Mouse (Mus musculus) embryonic facial prominence, embryonic 15.5 days (tissue): Measurements from ENCODE around the gene Olfr1095. TPM values are rescaled to one million over a fixed set of nuclear protein-coding genes. Genes with fewer than 3 reads are reported as not detected.

ENCODE experiments used
- ATAC-seq: fragments of 200-750 bp; cut with Nextera tagmentation; 2 replicates; pipeline ENCODE4 v1.8.0; 2017; ENCODE audit warnings: low read depth, moderate TSS enrichment; ENCODE audit not compliant: insufficient number of reproducible peaks, low FRiP score, low TSS enrichment
- H3K27ac ChIP-seq: fragments of 300-500 bp; sonication (generic); replicated peaks from 2 replicates; pipeline ENCODE4 v1.5.1; 2015; ENCODE audit warnings: mild to moderate bottlenecking, inconsistent platforms
- H3K27me3 ChIP-seq: fragments of 300-500 bp; sonication (generic); 2 replicates; pipeline ENCODE4 v1.6.1; 2015; ENCODE audit warnings: inconsistent platforms
- H3K36me3 ChIP-seq: fragments of 300-500 bp; sonication (generic); 2 replicates; pipeline ENCODE4 v1.6.1; 2015; ENCODE audit warnings: mild to moderate bottlenecking, inconsistent platforms
- H3K4me1 ChIP-seq: fragments of 300-500 bp; sonication (generic); 2 replicates; pipeline ENCODE4 v1.6.1; 2015; ENCODE audit warnings: inconsistent platforms
- H3K4me2 ChIP-seq: fragments of 300-500 bp; sonication (generic); replicated peaks from 2 replicates; pipeline ENCODE4 v1.6.1; 2015; ENCODE audit warnings: mild to moderate bottlenecking, inconsistent platforms
- H3K4me3 ChIP-seq: fragments of 300-500 bp; sonication (generic); replicated peaks from 2 replicates; pipeline ENCODE4 v1.5.1; 2015; ENCODE audit warnings: mild to moderate bottlenecking, inconsistent platforms
- H3K9ac ChIP-seq: fragments of 300-500 bp; sonication (generic); 2 replicates; pipeline ENCODE4 v1.6.1; 2015; ENCODE audit warnings: inconsistent platforms
- H3K9me3 ChIP-seq: fragments of 300-500 bp; sonication (generic); replicated peaks from 2 replicates; pipeline ENCODE4 v1.6.1; 2016; ENCODE audit warnings: inconsistent platforms
- WGBS: fragments of 180-500 bp; shearing (Covaris S2); methylation state at CpG from one replicate; pipeline ENCODE4 v1.1.7; 2015; 5-methylcytosine and 5-hydroxymethylcytosine counted together
- polyA plus RNA-seq: library from polyadenylated mRNA; unstranded; fragments of >200 nt; fragmentation: Nextera tagmentation; extraction: Ambion mirVana; gene quantifications from 2 replicates; pipeline ENCODE4 v1.2.1, GENCODE M21; 2015

The Olfr1095 gene
- polyA plus RNA-seq = not detected in 2 replicates

DNA sequence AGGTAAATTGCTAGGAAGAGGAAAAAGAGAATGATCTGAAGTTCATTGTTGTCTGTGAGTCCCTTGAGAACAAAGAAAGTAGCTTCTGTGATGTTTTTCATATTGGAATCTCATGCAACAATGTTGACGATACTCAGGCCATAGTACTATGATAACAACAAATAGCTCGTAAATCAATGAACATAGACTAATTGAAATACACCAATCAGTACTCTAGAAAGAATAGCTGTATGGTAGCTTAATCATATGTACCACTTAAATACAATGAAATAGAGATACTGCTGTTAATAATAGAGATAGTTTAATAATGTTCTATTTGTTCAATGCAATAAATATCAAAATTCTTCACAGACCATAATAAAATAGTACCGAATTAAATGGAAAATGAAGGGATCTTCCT is at the start of gene Olfr1095:
Gene Olfr1095, minus strand, starts transcription at position 101 of the 400 bp plus-strand sequence.
- Histone ChIP-seq H3K4me2 (no peak within 1 kb of the TSS), H3K9ac (no peak within 1 kb of the TSS), H3K4me3 (no peak within 1 kb of the TSS), H3K36me3 (no peaks in the 10 kb centered on the region), H3K9me3 (no peaks in the 10 kb centered on the region), H3K4me1 (no peaks in the 10 kb centered on the region), H3K27me3 (no peaks in the 10 kb centered on the region), H3K27ac (no peak within 1 kb of the TSS)
- WGBS = 90% methylated on average over 3 of the region's 3 CpGs
- ATAC-seq = no peak

DNA sequence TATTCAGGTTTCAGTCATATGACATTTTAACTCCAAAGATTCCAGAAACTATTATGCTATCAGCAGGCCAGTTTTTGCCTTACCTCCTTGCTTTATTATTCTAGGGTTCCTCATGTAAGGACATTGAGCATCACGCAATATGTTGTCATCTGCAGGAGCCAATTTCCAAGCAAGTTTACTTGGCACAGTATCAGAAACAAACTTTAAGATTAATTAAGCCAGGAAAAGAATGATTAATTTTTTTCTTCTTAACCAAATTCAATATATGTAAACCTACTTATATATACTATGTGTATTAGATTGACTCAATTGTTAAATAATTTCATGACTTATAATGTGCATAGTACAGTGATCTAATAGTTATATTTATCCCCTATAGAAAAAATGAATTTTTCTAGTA is 40.6 kb upstream of the Olfr1095 start, which contains the start of gene Olfr1097:
Gene Olfr1097, minus strand, starts transcription at position 101 of the 400 bp plus-strand sequence.
- H3K9ac ChIP-seq = no peak within 1 kb of the TSS
- no peaks in the 10 kb centered on the region for H3K4me1 ChIP-seq
- ATAC-seq = no peak
- H3K4me3 ChIP-seq = no peak within 1 kb of the TSS
- H3K9me3 ChIP-seq = no peaks in the 10 kb centered on the region
- no peaks in the 10 kb centered on the region for H3K27me3 ChIP-seq
- H3K36me3 ChIP-seq = no peaks in the 10 kb centered on the region
- no peak within 1 kb of the TSS for H3K27ac ChIP-seq
- H3K4me2 ChIP-seq = no peak within 1 kb of the TSS
- 91% methylated on average over 1 of the region's 1 CpGs for WGBS

- H3K9ac ChIP-seq = no peak within 1 kb of the TSS
- H3K27me3 ChIP-seq = no peaks in the 10 kb centered on the region
- no peak within 1 kb of the TSS for H3K27ac ChIP-seq
- WGBS = 55% methylated on average over 1 of the region's 1 CpGs
- H3K4me3 ChIP-seq = no peak within 1 kb of the TSS
- H3K9me3 ChIP-seq = no peaks in the 10 kb centered on the region
- H3K4me2 ChIP-seq = no peak within 1 kb of the TSS
- ATAC-seq = no peak
- H3K4me1 ChIP-seq = no peaks in the 10 kb centered on the region
- no peaks in the 10 kb centered on the region for H3K36me3 ChIP-seq
These were observed 23.2 kb upstream of the Olfr1095 start, which contains the start of gene Gm13723 for GRCm38 (mm10) chr2:86874702-86875101. Gene Gm13723, minus strand, starts transcription at chr2:86874802.

DNA sequence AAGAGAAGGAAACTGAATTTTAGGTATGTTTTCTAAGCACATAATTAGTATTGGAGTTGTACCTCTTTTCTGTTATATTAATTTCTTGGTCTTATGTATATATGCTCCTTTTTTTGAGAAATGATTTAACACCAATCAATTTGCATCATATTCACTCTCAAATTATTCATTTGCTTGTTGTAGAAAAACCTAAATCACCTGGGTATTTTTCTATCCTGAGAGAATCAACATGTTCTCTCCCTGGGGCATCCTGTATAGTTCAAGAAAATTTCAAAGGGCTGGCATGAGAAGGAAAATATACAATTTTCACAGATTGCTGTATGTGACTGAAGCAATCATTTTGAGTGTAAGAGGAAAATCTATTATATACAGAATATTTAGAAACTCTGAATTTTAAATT is 27.1 kb downstream of the Olfr1095 start, which contains the start of gene Olfr1094:
Gene Olfr1094, plus strand, starts transcription at position 301 of the 400 bp plus-strand sequence.
- Histone ChIP-seq H3K27me3 (no peaks in the 10 kb centered on the region), H3K4me1 (no peaks in the 10 kb centered on the region), H3K36me3 (no peaks in the 10 kb centered on the region), H3K27ac (no peak within 1 kb of the TSS), H3K9me3 (no peaks in the 10 kb centered on the region), H3K4me3 (no peak within 1 kb of the TSS), H3K9ac (no peak within 1 kb of the TSS), H3K4me2 (no peak within 1 kb of the TSS)
- no peak for ATAC-seq

DNA sequence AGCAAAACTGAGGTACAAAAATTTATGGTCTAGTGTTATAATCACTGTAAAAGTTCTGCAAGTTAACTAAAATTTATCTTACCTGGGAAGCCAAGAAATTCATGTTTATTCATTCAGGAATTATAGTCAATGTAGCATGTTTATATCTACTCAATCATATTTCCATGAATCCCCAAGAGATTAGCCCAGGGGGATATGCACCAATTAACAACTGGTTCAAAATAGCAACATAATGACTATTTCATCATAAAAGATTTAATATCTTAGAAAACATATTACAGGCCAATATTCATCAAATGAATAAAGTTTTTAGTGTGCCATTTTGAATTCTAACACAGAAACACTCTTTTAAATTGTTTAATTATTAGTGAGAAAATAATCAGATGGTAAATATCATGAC is 41.6 kb downstream of the Olfr1095 start, which contains the start of gene Olfr141:
Gene Olfr141, minus strand, starts transcription at position 101 of the 400 bp plus-strand sequence.
- Histone ChIP-seq H3K36me3 (no peaks in the 10 kb centered on the region), H3K9ac (no peak within 1 kb of the TSS), H3K4me3 (no peak within 1 kb of the TSS), H3K27me3 (no peaks in the 10 kb centered on the region), H3K4me1 (no peaks in the 10 kb centered on the region), H3K9me3 (no peaks in the 10 kb centered on the region), H3K4me2 (no peak within 1 kb of the TSS), H3K27ac (no peak within 1 kb of the TSS)
- ATAC-seq = no peak

Other genes with a start within 250 kb of the Olfr1095 start
- gene Olfr1084, start 212.0 kb downstream of the Olfr1095 start, polyA plus RNA-seq = not detected in 2 replicates
- not detected in 2 replicates for gene Olfr1085, start 189.7 kb downstream of the Olfr1095 start, polyA plus RNA-seq
- not detected in 2 replicates for gene Olfr1086, start 171.6 kb downstream of the Olfr1095 start, polyA plus RNA-seq
- 0.35 TPM in 1 of 2 replicates, not detected in the other for gene Olfr1087, start 153.3 kb downstream of the Olfr1095 start, polyA plus RNA-seq
- not detected in 2 replicates for gene Olfr1089, start 118.0 kb downstream of the Olfr1095 start, polyA plus RNA-seq
- gene Olfr1090, start 92.7 kb downstream of the Olfr1095 start, polyA plus RNA-seq = not detected in 2 replicates
- not detected in 2 replicates for gene Olfr1093, start 69.2 kb downstream of the Olfr1095 start, polyA plus RNA-seq
- not detected in 2 replicates for gene Olfr141, start 41.7 kb downstream of the Olfr1095 start, polyA plus RNA-seq
- gene Olfr1094, start 27.0 kb downstream of the Olfr1095 start, polyA plus RNA-seq = not detected in 2 replicates
- not detected in 2 replicates for gene Gm13723, start 23.1 kb upstream of the Olfr1095 start, polyA plus RNA-seq
- not detected in 2 replicates for gene Olfr1097, start 40.5 kb upstream of the Olfr1095 start, polyA plus RNA-seq
- not detected in 2 replicates for gene Olfr1098, start 72.8 kb upstream of the Olfr1095 start, polyA plus RNA-seq
- gene Olfr1099, start 109.0 kb upstream of the Olfr1095 start, polyA plus RNA-seq = not detected in 2 replicates
- gene Olfr1100, start 128.3 kb upstream of the Olfr1095 start, polyA plus RNA-seq = 0.12 TPM in 1 of 2 replicates, not detected in the other
- 0.16 TPM in 1 of 2 replicates, not detected in the other for gene Olfr1101, start 139.5 kb upstream of the Olfr1095 start, polyA plus RNA-seq
- gene Olfr1102, start 146.7 kb upstream of the Olfr1095 start, polyA plus RNA-seq = 0.09 TPM in 1 of 2 replicates, not detected in the other
- 0.13 TPM in 1 of 2 replicates, not detected in the other for gene Olfr1104, start 175.4 kb upstream of the Olfr1095 start, polyA plus RNA-seq
- 0.05 and 0.17 TPM in 2 replicates for gene Olfr1105, start 184.8 kb upstream of the Olfr1095 start, polyA plus RNA-seq
- 0.28 TPM in 1 of 2 replicates, not detected in the other for gene Olfr1106, start 200.6 kb upstream of the Olfr1095 start, polyA plus RNA-seq
- gene Olfr1107, start 224.1 kb upstream of the Olfr1095 start, polyA plus RNA-seq = not detected in 2 replicates
- not detected in 2 replicates for gene Olfr1109, start 244.3 kb upstream of the Olfr1095 start, polyA plus RNA-seq